Mouse (Mus musculus): ENCODE measurements around the gene Actn4. TPM values are rescaled to one million over a fixed set of nuclear protein-coding genes. Genes with fewer than 3 reads are reported as not detected.

The Actn4 gene
- polyA plus RNA-seq, 1 experiment: 421 TPM

- no peak for TF ChIP-seq GATA1 (IDR thresholded peaks at IDR 0.05; ENCODE audit: low read length)
Observed at GRCm38 (mm10) chr7:28899972-28900371, 62.2 kb downstream of the Actn4 start.

GRCm38 (mm10) chr7:28897661-28898060 lies 64.5 kb downstream of the Actn4 start:
- TF ChIP-seq GATA1 (IDR thresholded peaks at IDR 0.05; ENCODE audit: low read length): no peak

DNA sequence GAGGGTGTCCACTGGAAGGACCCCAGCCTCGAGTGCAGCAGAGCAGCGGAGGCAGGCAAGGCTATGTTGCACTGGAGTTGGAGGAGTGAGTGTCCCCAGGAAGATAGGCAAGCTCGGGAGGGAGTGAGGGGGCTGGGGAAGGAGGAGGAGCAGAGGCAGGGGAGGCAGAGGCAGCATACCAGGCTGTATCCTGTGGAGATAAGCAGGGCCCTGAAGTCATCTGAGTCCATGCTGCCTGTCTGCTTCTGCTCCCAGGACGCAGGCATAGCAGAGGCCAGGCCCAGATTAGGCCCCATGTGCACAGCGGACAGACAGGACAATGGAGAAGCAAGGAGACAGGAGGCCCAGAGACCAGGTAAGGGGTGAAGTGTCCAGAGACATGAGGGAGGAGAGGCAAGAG lies 67.2 kb downstream of the Actn4 start:
- no peak for TF ChIP-seq GATA1 (IDR thresholded peaks at IDR 0.05; ENCODE audit: low read length)

GRCm38 (mm10) chr7:28893643-28894265 lies 68.4 kb downstream of the Actn4 start:
- TF ChIP-seq GATA1 (IDR thresholded peaks at IDR 0.05; ENCODE audit: low read length): no peak

DNA sequence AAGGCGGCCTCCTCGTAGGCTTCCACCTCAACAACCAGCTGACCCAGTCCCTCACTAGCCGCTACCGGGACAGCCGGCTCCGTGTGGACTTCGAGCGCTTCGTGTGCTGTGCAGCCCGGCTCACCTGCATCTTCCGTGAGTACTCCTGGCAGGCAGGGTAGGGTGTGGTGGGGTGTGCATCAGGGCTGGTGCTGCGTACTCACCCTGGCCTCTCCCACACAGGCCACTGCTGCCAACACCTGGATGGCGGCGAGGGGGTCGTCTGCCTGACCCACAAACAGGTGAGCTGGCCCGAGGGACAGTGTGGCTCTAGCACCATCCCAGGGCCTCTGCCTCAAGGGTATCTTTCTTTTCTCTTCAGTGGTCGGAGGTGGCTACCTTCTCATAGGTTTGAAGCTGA lies 69.5 kb downstream of the Actn4 start:
- no peak for TF ChIP-seq GATA1 (IDR thresholded peaks at IDR 0.05; ENCODE audit: low read length)

DNA sequence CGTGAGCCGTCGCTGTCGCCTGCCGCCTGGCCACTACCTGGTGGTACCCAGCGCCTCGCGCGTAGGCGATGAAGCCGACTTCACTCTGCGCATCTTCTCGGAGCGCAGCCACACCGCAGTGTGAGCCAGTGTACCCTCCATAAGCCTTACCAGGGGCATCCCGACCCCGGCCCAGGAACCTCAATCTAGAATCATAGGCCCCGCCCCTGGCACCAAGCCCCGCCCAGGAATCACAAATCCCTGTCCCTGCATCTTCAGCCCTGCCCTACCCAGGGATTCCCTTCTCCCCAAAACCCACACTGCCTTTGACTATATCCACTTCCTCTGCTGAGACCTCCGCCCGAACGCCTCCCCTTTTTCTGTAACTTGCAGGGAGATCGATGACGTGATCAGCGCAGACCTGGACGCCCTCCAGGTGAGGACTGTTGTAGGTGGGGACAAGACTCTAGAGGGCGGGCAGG lies 73.4 kb downstream of the Actn4 start:
- no peak for TF ChIP-seq GATA1 (IDR thresholded peaks at IDR 0.05; ENCODE audit: low read length)

GRCm38 (mm10) chr7:28886486-28886885 lies 75.7 kb downstream of the Actn4 start:
- TF ChIP-seq GATA1 (IDR thresholded peaks at IDR 0.05; ENCODE audit: low read length): no peak

DNA sequence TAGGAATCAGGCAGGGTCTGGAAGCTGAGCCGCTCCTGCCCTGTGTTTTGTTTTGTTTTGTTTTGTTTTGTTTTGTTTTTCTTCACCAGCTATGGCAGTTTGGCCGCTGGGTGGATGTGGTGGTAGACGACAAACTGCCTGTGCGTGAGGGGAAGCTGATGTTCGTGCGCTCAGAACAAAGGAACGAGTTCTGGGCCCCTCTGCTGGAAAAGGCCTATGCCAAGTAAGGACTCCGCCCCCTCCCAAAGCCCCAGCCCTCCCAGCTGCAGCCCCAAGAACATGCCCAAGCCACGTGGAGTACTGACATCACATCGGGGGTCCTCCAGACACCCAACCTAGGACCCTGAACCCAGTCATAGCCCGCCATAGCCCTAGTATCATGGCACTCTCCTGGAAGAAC lies 79.1 kb downstream of the Actn4 start:
- TF ChIP-seq GATA1 (IDR thresholded peaks at IDR 0.05; ENCODE audit: low read length): no peak

GRCm38 (mm10) chr7:28881199-28881598 lies 80.9 kb downstream of the Actn4 start, which contains the start of gene Capn12:
Gene Capn12, plus strand, starts transcription at chr7:28881422.
- no peak for TF ChIP-seq GATA1 (IDR thresholded peaks at IDR 0.05; ENCODE audit: low read length)

DNA sequence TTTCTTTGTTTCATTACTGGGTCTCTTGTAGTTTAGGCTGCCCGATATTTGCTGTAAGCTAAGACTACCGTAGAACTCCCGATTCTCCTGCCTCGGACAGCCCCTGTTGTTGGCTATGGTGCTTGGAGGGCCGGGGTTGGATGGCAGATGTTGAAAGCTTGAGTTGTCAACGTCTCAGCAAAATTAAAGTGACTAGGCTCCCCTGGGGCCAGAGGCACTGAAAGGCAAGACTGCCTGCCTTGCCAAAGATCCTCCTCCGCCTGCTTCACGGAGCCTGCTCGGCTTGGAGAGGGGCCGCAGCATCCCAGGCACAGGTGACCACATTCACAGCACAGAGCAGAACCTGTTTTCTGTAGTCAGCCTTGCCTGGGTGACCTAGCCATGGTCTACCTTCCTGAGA lies 81.6 kb downstream of the Actn4 start:
- no peak for TF ChIP-seq GATA1 (IDR thresholded peaks at IDR 0.05; ENCODE audit: low read length)

DNA sequence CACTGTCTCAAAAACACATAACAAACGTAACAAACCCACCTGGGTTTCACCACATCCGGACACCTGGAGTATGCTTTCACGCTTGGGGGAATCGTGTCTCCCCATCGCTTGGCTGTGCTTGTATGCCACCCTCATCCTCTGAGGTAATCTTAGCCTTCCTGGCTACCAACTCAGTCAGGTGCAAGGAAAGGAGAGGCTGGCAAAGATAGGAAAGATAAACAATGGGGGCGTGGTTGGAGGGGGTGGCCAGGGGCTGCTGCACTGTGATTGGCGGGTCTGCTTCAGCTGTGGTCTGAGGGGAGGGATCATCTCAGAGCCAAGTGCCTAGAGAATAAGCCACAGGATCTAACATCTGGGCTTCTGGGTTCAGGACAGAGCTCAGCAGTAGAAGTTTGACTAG lies 82.5 kb downstream of the Actn4 start:
- no peak for TF ChIP-seq GATA1 (IDR thresholded peaks at IDR 0.05; ENCODE audit: low read length)

GRCm38 (mm10) chr7:28877856-28878255 lies 84.3 kb downstream of the Actn4 start:
- no peak for TF ChIP-seq GATA1 (IDR thresholded peaks at IDR 0.05; ENCODE audit: low read length)

- peak; percentile 65 for TF ChIP-seq GATA1 (IDR thresholded peaks at IDR 0.05; ENCODE audit: low read length)
Observed at GRCm38 (mm10) chr7:28877155-28877554, 85.0 kb downstream of the Actn4 start.

- TF ChIP-seq GATA1 (IDR thresholded peaks at IDR 0.05; ENCODE audit: low read length): no peak
Observed at GRCm38 (mm10) chr7:28876099-28876498, 86.0 kb downstream of the Actn4 start.

GRCm38 (mm10) chr7:28874565-28874964 lies 87.6 kb downstream of the Actn4 start:
- TF ChIP-seq GATA1 (IDR thresholded peaks at IDR 0.05; ENCODE audit: low read length): no peak

DNA sequence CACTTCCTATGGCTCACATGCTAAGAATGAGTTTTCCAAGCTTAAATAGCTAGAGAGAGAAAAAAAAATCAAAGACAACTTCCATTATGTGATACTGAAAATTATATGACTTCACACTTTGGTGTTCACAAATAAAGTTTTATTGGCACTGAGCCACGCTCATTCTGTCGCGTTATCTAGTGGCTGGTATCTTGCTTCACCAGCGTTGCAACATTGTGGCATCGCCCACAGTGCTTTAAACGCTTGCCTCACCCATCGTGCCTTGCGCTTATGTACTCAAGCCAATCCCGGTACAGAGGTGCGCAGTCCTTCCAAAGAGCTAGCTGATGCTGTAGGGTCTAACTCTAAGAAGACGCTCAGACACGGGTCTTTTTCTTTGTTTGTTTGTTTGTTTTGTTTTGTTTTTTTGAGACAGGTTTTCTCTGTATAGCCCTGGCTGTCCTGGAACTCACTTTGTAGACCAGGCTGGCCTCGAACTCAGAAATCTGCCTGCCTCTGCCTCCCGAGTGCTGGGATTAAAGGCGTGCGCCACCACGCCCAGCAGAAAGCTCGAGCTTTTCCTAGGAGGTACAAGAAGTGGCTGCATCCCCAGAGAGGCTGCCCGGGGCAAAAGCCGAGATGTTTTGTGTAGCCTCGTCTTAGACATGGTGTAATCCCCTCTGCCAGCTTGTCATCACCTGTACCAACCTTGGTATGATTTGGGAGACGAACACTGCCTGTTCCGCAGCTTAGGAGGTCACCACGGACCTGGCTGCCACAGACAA lies 91.1 kb downstream of the Actn4 start:
- TF ChIP-seq GATA1 (IDR thresholded peaks at IDR 0.05; ENCODE audit: low read length): no peak
